Mouse (Mus musculus): ENCODE data around the gene Erbin. TPM values are rescaled to one million over a fixed set of nuclear protein-coding genes. Genes with fewer than 3 reads are reported as not detected.

The Erbin gene
- polyA plus RNA-seq, 1 experiment from 2014 or later: 21.8 TPM

DNA sequence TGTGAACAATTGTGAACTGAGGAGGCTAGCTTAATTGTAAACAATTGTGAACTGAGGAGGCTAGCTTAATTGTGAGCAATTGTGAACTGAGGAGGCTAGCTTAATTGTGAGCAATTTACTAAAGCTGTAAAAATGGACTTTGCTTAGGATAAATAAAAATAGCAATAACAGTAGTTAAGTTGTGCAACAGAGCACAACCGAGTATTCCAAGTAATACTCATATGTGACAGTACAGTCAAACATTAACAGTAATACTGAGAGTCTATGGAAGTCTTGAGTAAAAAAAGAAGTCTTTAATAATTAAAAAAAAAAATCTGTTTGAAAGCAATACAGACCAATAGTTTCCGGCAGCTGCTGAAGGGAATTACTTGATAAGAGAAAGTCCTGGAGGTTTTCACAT, 61.3 kb downstream of the Erbin start:
- no peak overlapping the region for H3K27ac ChIP-seq (replicated peaks)
- no peak overlapping the region for H3K4me3 ChIP-seq
- H3K36me3 ChIP-seq: peaks cover 34% of the 10 kb centered on the region
- no peak overlapping the region for H3K4me2 ChIP-seq (replicated peaks)
- 95% methylated on average over 2 of the region's 2 CpGs for WGBS
- no peaks in the 10 kb centered on the region for H3K4me1 ChIP-seq
- ATAC-seq (ENCODE audit: low FRiP score, low read depth): no peak
- H3K27me3 ChIP-seq: no peaks in the 10 kb centered on the region
- no peak overlapping the region for H3K9ac ChIP-seq (replicated peaks)
- H3K9me3 ChIP-seq: no peaks in the 10 kb centered on the region

DNA sequence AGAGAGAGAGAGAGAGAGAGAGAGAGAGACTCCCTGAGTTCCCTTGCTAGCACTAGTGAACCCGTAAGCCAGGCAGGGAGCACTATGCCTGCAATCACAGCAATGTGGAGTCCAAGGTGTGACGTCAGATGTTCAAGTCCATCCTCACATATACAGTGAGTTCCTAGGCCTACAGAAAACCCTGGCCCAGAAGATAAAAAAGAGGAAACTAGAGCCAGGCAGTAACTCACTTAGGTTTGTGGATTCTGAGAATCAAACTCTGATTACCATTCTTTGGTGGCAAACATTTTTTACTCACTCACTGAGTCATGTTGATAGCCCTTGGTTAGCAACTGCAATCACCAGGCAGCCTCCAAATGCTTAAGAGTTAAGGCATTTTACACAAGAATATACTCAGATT, 72.7 kb downstream of the Erbin start:
- no peak overlapping the region for H3K27ac ChIP-seq (replicated peaks)
- ATAC-seq (ENCODE audit: low FRiP score, low read depth): no peak
- peaks cover 24% of the 10 kb centered on the region for H3K36me3 ChIP-seq
- 93% methylated on average over 2 of the region's 2 CpGs for WGBS
- H3K9me3 ChIP-seq: no peaks in the 10 kb centered on the region
- no peak overlapping the region for H3K4me2 ChIP-seq (replicated peaks)
- H3K4me3 ChIP-seq: no peak overlapping the region
- H3K4me1 ChIP-seq: no peaks in the 10 kb centered on the region
- H3K9ac ChIP-seq (replicated peaks): no peak overlapping the region
- H3K27me3 ChIP-seq: no peaks in the 10 kb centered on the region

DNA sequence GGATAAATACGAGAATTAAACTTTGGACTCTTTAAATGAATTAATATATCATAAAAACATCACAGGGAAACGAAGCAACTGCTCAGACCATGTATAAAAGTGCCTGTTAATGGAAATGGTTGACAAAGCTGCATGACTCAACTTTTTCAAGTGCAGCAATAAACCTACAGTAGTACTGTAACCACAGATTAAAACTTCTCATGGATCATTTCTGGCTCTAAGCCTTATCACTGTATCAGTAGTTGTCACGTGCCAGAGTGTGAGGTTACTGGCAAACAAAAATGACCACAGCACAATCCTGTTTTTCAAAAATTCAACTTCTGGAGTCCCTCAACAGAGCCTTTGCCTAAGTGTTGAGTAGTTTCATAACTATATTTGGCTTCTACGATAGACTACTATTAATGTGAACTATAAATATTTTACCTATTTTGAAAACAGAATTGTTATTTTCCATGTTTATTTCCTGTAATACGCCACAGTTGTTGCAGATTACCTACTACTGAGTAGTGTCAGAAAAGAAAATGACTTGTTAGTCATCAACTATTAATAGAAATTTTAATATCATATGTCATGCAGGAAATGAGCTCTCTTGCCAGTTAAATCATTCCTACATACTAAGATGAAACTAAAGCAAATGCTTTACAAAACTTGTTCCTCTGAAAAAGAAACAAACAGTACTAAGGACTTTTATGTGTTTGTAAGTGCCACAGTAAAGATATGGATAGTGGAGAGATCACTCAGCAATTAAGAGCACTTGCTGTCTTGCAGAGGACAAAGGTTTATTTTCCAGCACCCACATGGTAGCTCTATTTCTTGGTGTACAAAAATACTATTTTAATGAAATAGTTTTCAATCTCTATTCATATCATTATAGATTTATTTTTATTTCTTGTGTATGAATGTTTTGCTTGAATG, 78.8 kb downstream of the Erbin start:
- 97% methylated on average over 5 of the region's 5 CpGs for WGBS
- Histone ChIP-seq H3K27me3 (no peaks in the 10 kb centered on the region), H3K4me2 (replicated peaks) (no peak overlapping the region), H3K27ac (replicated peaks) (no peak overlapping the region), H3K9ac (replicated peaks) (no peak overlapping the region), H3K36me3 (peaks cover 64% of the 10 kb centered on the region), H3K4me3 (no peak overlapping the region), H3K4me1 (no peaks in the 10 kb centered on the region), H3K9me3 (no peaks in the 10 kb centered on the region)
- no peak for ATAC-seq (ENCODE audit: low FRiP score, low read depth)

DNA sequence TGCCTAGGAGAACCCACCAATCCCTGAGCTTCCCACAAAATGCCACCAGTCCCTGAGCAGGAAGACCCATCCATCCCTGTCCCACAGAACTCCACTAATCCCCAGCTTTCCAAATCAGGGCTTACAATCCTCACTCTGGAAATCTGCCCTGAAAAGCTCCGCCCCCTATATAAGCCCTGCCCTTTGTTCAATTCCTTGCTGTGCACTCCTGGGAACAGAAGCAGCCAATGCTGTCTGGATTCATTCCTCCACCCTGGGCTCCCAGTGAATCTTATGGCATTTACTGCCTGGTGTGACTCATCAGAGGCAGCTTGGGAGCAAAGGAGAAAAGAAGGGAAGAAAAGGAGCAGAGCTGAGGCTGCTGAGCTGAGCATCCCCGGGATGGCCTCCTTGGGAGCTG, 81.7 kb downstream of the Erbin start:
- H3K4me1 ChIP-seq: no peaks in the 10 kb centered on the region
- no peaks in the 10 kb centered on the region for H3K27me3 ChIP-seq
- H3K36me3 ChIP-seq: peaks cover 59% of the 10 kb centered on the region
- ATAC-seq (ENCODE audit: low FRiP score, low read depth): no peak
- H3K9me3 ChIP-seq: no peaks in the 10 kb centered on the region
- H3K4me2 ChIP-seq (replicated peaks): no peak overlapping the region
- 60% methylated on average over 2 of the region's 2 CpGs for WGBS
- H3K27ac ChIP-seq (replicated peaks): no peak overlapping the region
- H3K9ac ChIP-seq (replicated peaks): no peak overlapping the region
- no peak overlapping the region for H3K4me3 ChIP-seq

DNA sequence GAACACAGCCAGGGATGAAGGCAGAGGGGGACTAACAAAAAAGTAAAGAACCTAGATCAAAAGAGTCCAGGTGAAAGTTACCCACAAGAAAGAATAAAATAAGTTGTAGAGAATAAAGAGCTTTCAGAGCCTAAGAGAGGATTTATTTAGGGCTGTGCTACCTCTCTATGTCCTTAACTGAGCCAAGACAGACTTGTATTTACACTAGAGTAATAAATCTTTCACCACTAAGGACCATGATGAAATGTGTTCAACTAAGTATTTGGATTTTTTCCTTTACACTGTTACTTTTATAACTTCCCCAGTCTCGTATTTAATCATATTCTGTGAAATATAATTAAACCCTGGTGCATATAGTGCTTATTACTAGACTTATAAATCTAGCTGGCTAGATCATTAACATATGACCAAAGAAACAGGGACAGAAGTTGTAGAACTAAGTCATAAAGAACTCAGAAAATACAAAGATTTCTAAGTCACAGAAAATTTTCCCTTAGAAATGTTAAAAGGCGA, 90.6 kb downstream of the Erbin start:
- no peak for ATAC-seq (ENCODE audit: low FRiP score, low read depth)
- Histone ChIP-seq H3K4me2 (replicated peaks) (no peak overlapping the region), H3K36me3 (peaks cover 31% of the 10 kb centered on the region), H3K27ac (replicated peaks) (no peak overlapping the region), H3K27me3 (no peaks in the 10 kb centered on the region), H3K4me3 (no peak overlapping the region), H3K9ac (replicated peaks) (no peak overlapping the region), H3K4me1 (no peaks in the 10 kb centered on the region), H3K9me3 (no peaks in the 10 kb centered on the region)
- WGBS: 90% methylated on average over 2 of the region's 2 CpGs

DNA sequence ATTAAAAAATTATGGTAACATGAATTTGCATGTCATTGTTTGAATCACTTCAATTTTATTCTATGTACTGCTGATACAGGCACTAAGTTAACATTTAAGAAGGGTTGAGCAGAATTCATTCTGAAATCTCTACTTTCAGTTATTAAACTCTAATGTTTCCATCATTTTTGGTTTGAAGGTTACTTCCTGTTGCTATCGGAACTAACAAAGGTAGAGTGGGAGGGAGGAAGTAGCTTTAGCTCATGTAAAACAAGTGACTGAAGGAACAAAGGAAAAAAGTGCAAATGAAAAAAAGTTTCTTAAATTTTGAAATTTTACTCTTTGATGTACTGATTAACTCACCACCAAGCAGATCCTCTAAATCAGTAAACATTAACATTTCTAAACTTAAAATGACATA, 98.0 kb downstream of the Erbin start:
- H3K27me3 ChIP-seq: no peaks in the 10 kb centered on the region

DNA sequence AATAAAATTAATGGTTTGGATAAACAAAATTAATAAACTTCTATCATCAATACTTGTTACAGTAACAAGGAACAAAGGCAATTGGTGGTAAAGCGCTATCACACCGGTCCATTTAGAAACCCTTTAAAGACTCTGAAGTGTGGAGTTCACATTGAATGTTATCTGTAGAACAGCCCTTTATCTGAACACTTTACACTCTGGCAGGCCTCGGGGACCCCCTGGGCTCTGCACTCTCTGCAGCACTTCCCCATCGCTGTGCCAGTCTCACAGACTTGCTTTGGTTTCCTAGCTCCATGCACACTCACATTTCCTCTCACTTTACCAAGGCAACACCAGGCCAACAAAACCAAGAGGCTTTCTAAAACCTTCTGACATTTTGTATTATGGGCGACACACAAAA, 100.9 kb downstream of the Erbin start:
- no peak for ATAC-seq (ENCODE audit: low FRiP score, low read depth)
- no peaks in the 10 kb centered on the region for H3K4me1 ChIP-seq
- H3K27me3 ChIP-seq: no peaks in the 10 kb centered on the region
- peaks cover 17% of the 10 kb centered on the region for H3K36me3 ChIP-seq
- no peak overlapping the region for H3K4me3 ChIP-seq
- H3K27ac ChIP-seq (replicated peaks): no peak overlapping the region
- no peaks in the 10 kb centered on the region for H3K9me3 ChIP-seq
- no peak overlapping the region for H3K4me2 ChIP-seq (replicated peaks)
- 85% methylated on average over 5 of the region's 5 CpGs for WGBS
- no peak overlapping the region for H3K9ac ChIP-seq (replicated peaks)

More for the DNA sequence above, 98.0 kb downstream of the Erbin start:
- WGBS: 94% methylated on average over 1 of the region's 1 CpGs
- no peak for ATAC-seq (ENCODE audit: low FRiP score, low read depth)
- Histone ChIP-seq H3K9me3 (no peaks in the 10 kb centered on the region), H3K4me3 (no peak overlapping the region), H3K4me1 (no peaks in the 10 kb centered on the region), H3K9ac (replicated peaks) (no peak overlapping the region), H3K27ac (replicated peaks) (no peak overlapping the region), H3K4me2 (replicated peaks) (no peak overlapping the region), H3K36me3 (peaks cover 17% of the 10 kb centered on the region)

DNA sequence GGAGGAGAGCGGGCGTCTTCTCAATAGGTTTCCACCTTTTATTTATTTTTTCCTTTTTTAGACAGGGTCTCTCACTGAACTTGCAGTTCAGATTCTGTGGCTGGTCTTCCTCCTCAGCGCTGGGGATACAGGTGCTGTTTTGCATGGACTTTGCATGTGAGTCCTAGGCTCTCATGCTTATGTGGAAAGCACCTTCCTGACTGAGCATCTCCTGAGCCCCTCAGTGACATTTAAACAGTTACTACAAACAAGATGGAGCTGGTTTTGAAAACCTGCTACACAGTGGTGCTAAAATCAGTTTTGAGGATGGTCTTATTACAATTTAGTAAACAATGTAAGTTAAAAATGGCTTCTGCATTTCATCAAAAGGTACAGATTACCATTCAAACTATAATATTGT, 102.4 kb downstream of the Erbin start:
- Histone ChIP-seq H3K36me3 (peaks cover 13% of the 10 kb centered on the region), H3K4me1 (no peaks in the 10 kb centered on the region), H3K9ac (replicated peaks) (no peak overlapping the region), H3K27me3 (no peaks in the 10 kb centered on the region), H3K9me3 (no peaks in the 10 kb centered on the region), H3K4me3 (no peak overlapping the region), H3K27ac (replicated peaks) (no peak overlapping the region), H3K4me2 (replicated peaks) (no peak overlapping the region)
- ATAC-seq (ENCODE audit: low FRiP score, low read depth): no peak
- 91% methylated on average over 3 of the region's 3 CpGs for WGBS

DNA sequence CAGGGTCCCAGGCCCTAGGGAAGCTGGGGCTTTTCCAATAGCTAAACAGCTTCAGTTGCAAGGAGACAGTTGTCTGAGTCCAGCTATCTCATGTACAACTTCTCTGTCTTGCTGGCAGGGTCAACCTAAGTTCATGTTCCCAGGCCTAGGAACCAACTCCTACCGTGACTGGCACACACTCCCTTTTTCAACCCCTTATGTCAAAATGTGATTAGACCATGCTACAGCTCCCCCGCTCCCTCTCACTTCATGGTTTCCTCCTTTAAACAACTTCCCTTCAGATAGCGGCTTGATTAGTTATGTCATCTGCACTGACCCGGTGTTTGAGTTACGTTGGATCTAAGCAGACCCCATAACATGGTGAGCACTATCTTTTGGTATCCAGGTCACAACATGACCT, 112.8 kb downstream of the Erbin start:
- H3K9ac ChIP-seq (replicated peaks): no peak overlapping the region
- WGBS: 92% methylated on average over 5 of the region's 5 CpGs
- no peak overlapping the region for H3K4me3 ChIP-seq
- no peak overlapping the region for H3K4me2 ChIP-seq (replicated peaks)
- peaks cover 8% of the 10 kb centered on the region; the same call in 1 of the 2 replicates for H3K4me1 ChIP-seq
- no peak for ATAC-seq (ENCODE audit: low FRiP score, low read depth)
- no peaks in the 10 kb centered on the region for H3K9me3 ChIP-seq
- no peak overlapping the region for H3K27ac ChIP-seq (replicated peaks)
- H3K36me3 ChIP-seq: no peaks in the 10 kb centered on the region
- H3K27me3 ChIP-seq: no peaks in the 10 kb centered on the region

DNA sequence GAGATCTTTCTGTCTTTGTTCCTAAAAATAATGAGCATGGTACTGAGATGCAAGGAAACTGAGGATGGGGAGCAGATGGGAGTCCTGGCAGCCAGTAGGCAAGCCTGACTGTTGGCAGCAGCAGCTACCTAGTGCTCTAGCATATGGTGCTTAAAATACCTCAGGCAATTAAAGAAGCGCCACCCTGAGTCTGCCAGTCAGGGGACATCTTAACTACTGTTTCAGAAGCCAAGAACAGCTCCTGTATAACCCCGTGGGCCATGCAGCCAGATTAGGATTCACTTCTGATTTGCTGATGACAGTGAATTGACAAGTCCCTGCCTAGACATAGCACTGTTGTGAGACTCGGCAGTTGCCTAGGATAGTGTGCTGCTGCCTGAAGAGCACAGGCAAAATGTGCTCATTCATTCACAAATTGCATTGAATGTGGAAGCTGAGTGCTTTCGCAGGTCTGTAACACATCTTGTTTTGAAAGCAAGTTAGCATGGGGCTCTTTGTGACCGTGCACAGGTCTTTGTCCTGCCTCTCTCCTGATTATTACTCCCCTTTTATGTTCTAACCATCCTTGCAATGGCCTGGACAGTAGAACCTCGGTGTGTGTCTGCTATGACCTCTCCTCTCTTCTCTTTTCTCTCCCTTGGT, 114.0 kb downstream of the Erbin start:
- H3K4me1 ChIP-seq: peaks cover 8% of the 10 kb centered on the region; the same call in 1 of the 2 replicates
- no peak overlapping the region for H3K4me2 ChIP-seq (replicated peaks)
- no peak overlapping the region for H3K27ac ChIP-seq (replicated peaks)
- no peak overlapping the region for H3K9ac ChIP-seq (replicated peaks)
- no peaks in the 10 kb centered on the region for H3K9me3 ChIP-seq
- peak; percentile 77 for ATAC-seq (ENCODE audit: low FRiP score, low read depth)
- WGBS: 33% methylated on average over 6 of the region's 6 CpGs
- no peak overlapping the region for H3K4me3 ChIP-seq
- H3K36me3 ChIP-seq: no peaks in the 10 kb centered on the region
- H3K27me3 ChIP-seq: no peaks in the 10 kb centered on the region

DNA sequence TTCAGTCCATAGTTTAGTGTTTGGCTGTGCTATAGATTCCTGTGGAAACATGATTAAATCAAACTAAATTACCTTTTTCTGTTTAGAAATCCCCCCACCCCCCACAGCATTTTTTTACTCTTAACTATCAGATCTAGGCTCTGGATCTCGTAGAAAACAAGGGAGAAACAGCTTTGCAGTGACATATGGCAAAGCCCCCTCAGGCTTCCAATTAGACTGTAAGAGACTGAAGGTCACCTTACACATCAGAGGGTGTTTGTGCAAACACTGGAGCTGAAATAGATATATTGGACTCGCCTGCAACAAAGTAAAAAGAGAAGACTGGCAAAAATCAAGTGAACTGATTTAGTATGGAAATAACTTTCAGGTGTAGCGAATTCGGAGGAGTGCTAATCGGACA, 116.6 kb downstream of the Erbin start:
- no peaks in the 10 kb centered on the region for H3K36me3 ChIP-seq
- no peak overlapping the region for H3K4me3 ChIP-seq
- WGBS: 77% methylated on average over 5 of the region's 5 CpGs
- no peak overlapping the region for H3K9ac ChIP-seq (replicated peaks)
- H3K27me3 ChIP-seq: no peaks in the 10 kb centered on the region
- no peaks in the 10 kb centered on the region for H3K9me3 ChIP-seq
- ATAC-seq (ENCODE audit: low FRiP score, low read depth): no peak
- H3K27ac ChIP-seq (replicated peaks): no peak overlapping the region
- H3K4me1 ChIP-seq: peaks cover 8% of the 10 kb centered on the region; the same call in 1 of the 2 replicates
- H3K4me2 ChIP-seq (replicated peaks): no peak overlapping the region

DNA sequence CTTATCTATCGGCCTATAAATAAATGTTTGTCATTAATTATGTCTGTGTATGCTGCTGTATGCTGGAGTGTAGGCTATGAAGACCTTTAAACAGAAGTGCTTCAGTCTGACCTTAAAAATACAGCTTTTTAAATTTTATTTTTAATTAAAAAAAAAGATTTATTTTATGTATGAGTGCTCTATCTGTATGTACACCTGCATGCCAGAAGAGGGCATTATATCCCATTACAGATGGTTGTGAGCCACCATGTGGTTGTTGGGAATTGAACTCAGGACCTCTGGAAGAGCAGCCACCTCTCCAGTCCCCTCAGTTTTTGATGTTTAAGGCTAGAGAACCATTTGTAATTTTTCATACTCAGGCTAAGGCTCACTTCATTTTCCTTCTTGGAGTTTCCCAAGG, 119.3 kb downstream of the Erbin start:
- ATAC-seq (ENCODE audit: low FRiP score, low read depth): no peak
- H3K36me3 ChIP-seq: no peaks in the 10 kb centered on the region
- H3K4me1 ChIP-seq: no peaks in the 10 kb centered on the region; the same call in 1 of the 2 replicates
- H3K4me3 ChIP-seq: no peak overlapping the region
- no peaks in the 10 kb centered on the region for H3K9me3 ChIP-seq
- no peaks in the 10 kb centered on the region for H3K27me3 ChIP-seq
- no peak overlapping the region for H3K9ac ChIP-seq (replicated peaks)
- WGBS: 96% methylated on average over 1 of the region's 1 CpGs
- H3K27ac ChIP-seq (replicated peaks): no peak overlapping the region
- no peak overlapping the region for H3K4me2 ChIP-seq (replicated peaks)
